Mouse (Mus musculus) kidney, adult 18-20 months (tissue): ENCODE measurements at regions not wholly inside any gene's neighbourhood (a gene's known extent, or its start where the extent isn't known, plus 50 kb on each side); places are given as distances from the start of the nearest gene placed in this dataset.

Experiments
- DNase-seq: peaks from one replicate; pipeline ENCODE4 v3.0.0; 2021

- no peak for DNase-seq
These were observed 99.4 kb upstream of the Gpr12 start for GRCm38 (mm10) chr5:146684429-146684828.

GRCm38 (mm10) chr5:146683554-146683953 is 98.5 kb upstream of the Gpr12 start:
- DNase-seq, result no peak

- no peak for DNase-seq
These were observed 97.9 kb upstream of the Gpr12 start for GRCm38 (mm10) chr5:146682893-146683292.

- DNase-seq, result no peak
These were observed 96.5 kb upstream of the Gpr12 start for GRCm38 (mm10) chr5:146681512-146681911.

- no peak for DNase-seq
These were observed 94.2 kb upstream of the Gpr12 start for GRCm38 (mm10) chr5:146679198-146679681.

- DNase-seq, result no peak
These were observed 93.7 kb upstream of the Gpr12 start for GRCm38 (mm10) chr5:146678775-146679170.

GRCm38 (mm10) chr5:146678049-146678774 is 93.2 kb upstream of the Gpr12 start:
- no peak for DNase-seq

- peak; percentile 46 for DNase-seq
These were observed 92.1 kb upstream of the Gpr12 start for GRCm38 (mm10) chr5:146677151-146677515.

GRCm38 (mm10) chr5:146676470-146677150 is 91.6 kb upstream of the Gpr12 start:
- peak; percentile 83 for DNase-seq

- DNase-seq, result no peak
These were observed 90.8 kb upstream of the Gpr12 start for GRCm38 (mm10) chr5:146675887-146676277.

GRCm38 (mm10) chr5:146675006-146675886 is 90.2 kb upstream of the Gpr12 start:
- peak; percentile 83 for DNase-seq

GRCm38 (mm10) chr5:146661751-146662150 is 76.7 kb upstream of the Gpr12 start:
- DNase-seq, result no peak

GRCm38 (mm10) chr5:146657228-146657627 is 72.2 kb upstream of the Gpr12 start:
- DNase-seq, result no peak

GRCm38 (mm10) chr5:146655394-146655793 is 70.4 kb upstream of the Gpr12 start:
- DNase-seq, result no peak

GRCm38 (mm10) chr5:146653686-146654450 is 68.8 kb upstream of the Gpr12 start:
- no peak for DNase-seq

- no peak for DNase-seq
These were observed 67.8 kb upstream of the Gpr12 start for GRCm38 (mm10) chr5:146652874-146653273.

GRCm38 (mm10) chr5:146648519-146649060 is 63.6 kb upstream of the Gpr12 start:
- DNase-seq, result no peak

- peak; percentile 9 for DNase-seq
These were observed 62.8 kb upstream of the Gpr12 start for GRCm38 (mm10) chr5:146647628-146648380.

- peak; percentile 54 for DNase-seq
These were observed 59.5 kb upstream of the Gpr12 start for GRCm38 (mm10) chr5:146644499-146644898.

GRCm38 (mm10) chr5:146641931-146642330 is 56.9 kb upstream of the Gpr12 start:
- DNase-seq, result no peak

GRCm38 (mm10) chr5:146636859-146637258 is 51.8 kb upstream of the Gpr12 start:
- no peak for DNase-seq
